Mouse (Mus musculus) bone marrow, adult 2 months (tissue): Measurements from ENCODE around the gene Ankrd63. TPM values are rescaled to one million over a fixed set of nuclear protein-coding genes. Genes with fewer than 3 reads are reported as not detected.
A peak's percentile ranks its signal among the peaks of the same experiment; 100 is the strongest.

Experiments
- H3K27ac ChIP-seq: fragments of 200-500 bp; 2 replicates; pipeline ENCODE4 v1.5.1; 2012; ENCODE audit warnings: low read depth, mild to moderate bottlenecking, control low read depth, inconsistent platforms, low read length; ENCODE audit not compliant: control insufficient read depth, poor library complexity, insufficient read depth
- H3K4me1 ChIP-seq: fragments of 200-500 bp; 2 replicates; pipeline ENCODE4 v1.6.1; 2011; ENCODE audit warnings: low read length; ENCODE audit not compliant: control insufficient read depth, insufficient read depth
- H3K4me3 ChIP-seq: fragments of 200-500 bp; replicated peaks from 2 replicates; pipeline ENCODE3; 2011; ENCODE audit warnings: mild to moderate bottlenecking, low read depth, low read length, control low read depth; ENCODE audit not compliant: control insufficient read depth
- CTCF ChIP-seq: fragments of 200-500 bp; IDR thresholded peaks from 2 replicates; pipeline ENCODE4 v1.5.1; 2011; ENCODE audit warnings: low read length, control low read depth; ENCODE audit not compliant: control insufficient read depth, insufficient read depth
- POLR2A ChIP-seq: fragments of 200-500 bp; IDR thresholded peaks from 2 replicates; pipeline ENCODE4 v1.6.1; 2011; ENCODE audit warnings: low read depth, mild to moderate bottlenecking, control low read depth, low read length, borderline replicate concordance; ENCODE audit not compliant: control insufficient read depth
- WGBS: fragments of 180-500 bp; shearing (Covaris S2); methylation state at CpG from one replicate; pipeline ENCODE4 v1.1.7; 2018; 5-methylcytosine and 5-hydroxymethylcytosine counted together
- polyA plus RNA-seq: library from polyadenylated mRNA; stranded (reverse); fragments of >200 nt; gene quantifications from 2 replicates; pipeline ENCODE4 v1.2.4, GENCODE M21; 2011; ENCODE audit warnings: low replicate concordance; ENCODE audit not compliant: missing spikeins, insufficient read depth, insufficient read length

Ankrd63 gene
- polyA plus RNA-seq, result 0.92 TPM in 1 of 2 replicates, not detected in the other

- peak within 1 kb of the TSS; percentile 3; the same call in 1 of the 2 replicates for H3K27ac ChIP-seq
- 1% methylated on average over 50 of the region's 50 CpGs for WGBS
- TF ChIP-seq CTCF (no peak), POLR2A (no peak)
- H3K4me3 ChIP-seq, result peak within 1 kb of the TSS; percentile 64
- peaks cover 4% of the 10 kb centered on the region for H3K4me1 ChIP-seq
Measured at GRCm38 (mm10) chr2:118703913-118704730, at the start of gene Ankrd63. Gene Ankrd63 (minus strand): TSS chr2:118703963.

DNA sequence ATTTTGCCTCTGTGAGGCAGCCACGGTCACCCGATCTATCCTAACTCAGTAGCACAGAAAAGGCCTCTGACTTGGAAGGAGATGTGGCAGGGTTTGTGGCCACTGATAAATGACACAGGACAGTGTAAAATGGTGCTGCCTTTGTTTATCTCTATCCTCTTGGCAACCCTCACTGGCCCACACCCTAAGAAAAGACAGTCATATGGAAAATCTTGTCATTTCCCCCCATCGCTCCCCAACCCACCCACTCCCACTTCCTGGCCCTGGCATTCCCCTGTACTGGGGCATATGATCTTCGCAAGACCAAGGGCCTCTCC, 49.0 kb upstream of the Ankrd63 start:
- no peak overlapping the region for H3K4me3 ChIP-seq
- no peaks in the 10 kb centered on the region; the same call in 1 of the 2 replicates for H3K4me1 ChIP-seq
- 55% methylated on average over 4 of the region's 4 CpGs for WGBS
- peak overlapping the region; percentile 2; the same call in 1 of the 2 replicates for H3K27ac ChIP-seq
- TF ChIP-seq CTCF (no peak), POLR2A (no peak)

GRCm38 (mm10) chr2:118751896-118752791, 48.4 kb upstream of the Ankrd63 start:
- WGBS, result 77% methylated on average over 16 of the region's 16 CpGs
- H3K27ac ChIP-seq, result peak overlapping the region; percentile 2
- H3K4me3 ChIP-seq, result no peak overlapping the region
- TF ChIP-seq POLR2A (no peak), CTCF (no peak)
- no peaks in the 10 kb centered on the region; the same call in 1 of the 2 replicates for H3K4me1 ChIP-seq

GRCm38 (mm10) chr2:118750476-118750875, 46.7 kb upstream of the Ankrd63 start:
- no peak overlapping the region for H3K4me3 ChIP-seq
- peak overlapping the region; percentile 19; the same call in 1 of the 2 replicates for H3K27ac ChIP-seq
- WGBS, result 47% methylated on average over 8 of the region's 8 CpGs
- no peak for TF ChIP-seq CTCF
- TF ChIP-seq POLR2A, result no peak
- no peaks in the 10 kb centered on the region; the same call in 1 of the 2 replicates for H3K4me1 ChIP-seq

- Histone ChIP-seq H3K4me1 (no peaks in the 10 kb centered on the region; the same call in none of the 2 replicates), H3K27ac (no peak overlapping the region), H3K4me3 (no peak overlapping the region)
- no peak for TF ChIP-seq CTCF
- TF ChIP-seq POLR2A, result no peak
- 76% methylated on average over 10 of the region's 10 CpGs for WGBS
Measured at GRCm38 (mm10) chr2:118749341-118749884, 45.6 kb upstream of the Ankrd63 start.

DNA sequence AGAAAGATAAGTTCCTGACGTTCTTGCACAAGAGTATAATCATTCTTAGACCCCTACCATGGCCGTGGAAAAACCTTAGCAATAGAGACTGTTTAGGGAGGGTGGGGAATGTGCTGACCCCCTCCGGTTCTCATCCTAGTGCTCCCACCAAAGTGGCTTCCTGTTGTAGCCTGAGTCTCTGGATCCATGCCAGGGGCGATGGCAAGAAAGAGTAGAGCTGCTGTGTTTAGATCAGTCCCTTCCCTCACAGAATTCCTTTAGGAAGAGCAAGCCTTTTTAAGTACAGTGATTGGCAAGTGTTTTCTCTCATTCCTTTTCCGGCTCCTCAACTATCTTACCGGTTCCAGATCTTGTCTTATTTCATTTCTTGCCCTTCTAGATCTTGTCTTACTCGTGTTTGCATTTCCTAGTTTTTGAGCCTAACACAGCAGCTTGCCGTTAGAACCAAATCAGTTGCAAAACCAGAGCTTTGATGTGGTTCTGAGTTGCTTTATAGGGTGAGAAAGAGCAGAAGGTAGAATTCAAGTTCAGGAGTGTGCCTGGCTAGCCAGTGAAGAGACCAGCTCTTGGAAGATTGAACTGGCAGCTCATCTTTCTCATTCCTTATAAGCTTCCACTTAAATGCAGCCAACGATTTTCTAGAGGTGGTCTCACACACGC, 43.7 kb upstream of the Ankrd63 start:
- Histone ChIP-seq H3K4me3 (peak overlapping the region; percentile 45), H3K27ac (no peak overlapping the region), H3K4me1 (no peaks in the 10 kb centered on the region; the same call in none of the 2 replicates)
- WGBS, result 8% methylated on average over 10 of the region's 10 CpGs
- TF ChIP-seq CTCF, result no peak
- no peak for TF ChIP-seq POLR2A
